Mouse (Mus musculus) forebrain, embryonic 14.5 days (tissue): Measurements from ENCODE around the gene 2310007B03Rik. TPM values are rescaled to one million over a fixed set of nuclear protein-coding genes. Genes with fewer than 3 reads are reported as not detected.

Source experiments
- ATAC-seq: fragments of 200-750 bp; cut with Nextera tagmentation; 2 replicates; pipeline ENCODE4 v1.8.0; 2017; ENCODE audit warnings: mild to moderate bottlenecking, moderate library complexity
- DNase-seq: peaks from one replicate; pipeline ENCODE4 v3.0.0-alpha.2; 2015; ENCODE audit warnings: low spot score
- H3K27ac ChIP-seq: fragments of 300-500 bp; sonication (generic); 2 replicates; pipeline ENCODE4 v1.5.1; 2014; ENCODE audit warnings: low read depth, mild to moderate bottlenecking, control low read depth, low read length, moderate library complexity
- H3K27me3 ChIP-seq: fragments of 300-500 bp; sonication (generic); replicated peaks from 2 replicates; pipeline ENCODE4 v1.6.1; 2014; ENCODE audit warnings: low read length, control low read depth, mixed read lengths; ENCODE audit not compliant: control insufficient read depth, insufficient read depth
- H3K36me3 ChIP-seq: fragments of 300-500 bp; sonication (generic); 2 replicates; pipeline ENCODE4 v1.6.1; 2014; ENCODE audit warnings: low read length, control low read depth; ENCODE audit not compliant: control insufficient read depth, insufficient read depth
- H3K4me1 ChIP-seq: fragments of 300-500 bp; sonication (generic); 2 replicates; pipeline ENCODE4 v1.6.1; 2014; ENCODE audit warnings: antibody characterized with exemption, low read length, control low read depth; ENCODE audit not compliant: control insufficient read depth, insufficient read depth
- H3K4me2 ChIP-seq: fragments of 300-500 bp; sonication (generic); 2 replicates; pipeline ENCODE4 v1.6.1; 2014; ENCODE audit warnings: mild to moderate bottlenecking, control low read depth, low read length
- H3K4me3 ChIP-seq: fragments of 300-500 bp; sonication (generic); 2 replicates; pipeline ENCODE4 v1.5.1; 2014; ENCODE audit warnings: low read depth, low read length, control low read depth
- H3K9ac ChIP-seq: fragments of 300-500 bp; sonication (generic); 2 replicates; pipeline ENCODE4 v1.6.1; 2014; ENCODE audit warnings: mild to moderate bottlenecking, low read length, control low read depth, moderate library complexity
- H3K9me3 ChIP-seq: fragments of 300-500 bp; sonication (generic); replicated peaks from 2 replicates; pipeline ENCODE4 v1.6.1; 2016; ENCODE audit warnings: low read length, control low read depth, mixed read lengths; ENCODE audit not compliant: control insufficient read depth
- WGBS: fragments of 180-500 bp; shearing (Covaris S2); extraction: QIAGEN DNeasy Blood & Tissue Kit; methylation state at CpG from one replicate; pipeline ENCODE4 v1.1.7; 2014; 5-methylcytosine and 5-hydroxymethylcytosine counted together
- polyA plus RNA-seq: library from polyadenylated mRNA; unstranded; fragments of >200 nt; fragmentation: Nextera tagmentation; extraction: Ambion mirVana; gene quantifications from 2 replicates; pipeline ENCODE4 v1.2.1, GENCODE M21; 2014

The 2310007B03Rik gene
- polyA plus RNA-seq, 1 experiment from 2014 or later: 0.10 TPM

- Histone ChIP-seq H3K4me3 (no peak overlapping the region), H3K27ac (no peak overlapping the region), H3K9ac (no peak overlapping the region), H3K4me1 (no peaks in the 10 kb centered on the region), H3K9me3 (no peaks in the 10 kb centered on the region), H3K36me3 (no peaks in the 10 kb centered on the region), H3K27me3 (no peaks in the 10 kb centered on the region), H3K4me2 (no peak overlapping the region)
- peak; percentile 51 for DNase-seq
- ATAC-seq: peak; percentile 67; the same call in 1 of the 2 replicates
- 63% methylated on average over 14 of the region's 14 CpGs for WGBS
These were observed 23.5 kb upstream of the 2310007B03Rik start for GRCm38 (mm10) chr1:93184071-93184828.

- Histone ChIP-seq H3K4me2 (no peak overlapping the region), H3K27ac (no peak overlapping the region), H3K36me3 (no peaks in the 10 kb centered on the region), H3K9ac (no peak overlapping the region), H3K4me1 (no peaks in the 10 kb centered on the region), H3K27me3 (no peaks in the 10 kb centered on the region), H3K9me3 (no peaks in the 10 kb centered on the region), H3K4me3 (no peak overlapping the region)
- WGBS: 94% methylated on average over 7 of the region's 7 CpGs
- DNase-seq (no peak), ATAC-seq (no peak)
These were observed 21.5 kb upstream of the 2310007B03Rik start for GRCm38 (mm10) chr1:93182281-93182680.

- H3K4me1 ChIP-seq: no peaks in the 10 kb centered on the region
- no peak overlapping the region for H3K27ac ChIP-seq
- ATAC-seq (peak; percentile 77), DNase-seq (peak; percentile 64)
- H3K9me3 ChIP-seq: no peaks in the 10 kb centered on the region
- H3K36me3 ChIP-seq: no peaks in the 10 kb centered on the region
- H3K9ac ChIP-seq: peak overlapping the region; percentile 61
- no peaks in the 10 kb centered on the region for H3K27me3 ChIP-seq
- peak overlapping the region; percentile 40 for H3K4me3 ChIP-seq
- 2% methylated on average over 35 of the region's 44 CpGs for WGBS
- peak overlapping the region; percentile 91 for H3K4me2 ChIP-seq
These were observed 16.0 kb upstream of the 2310007B03Rik start for GRCm38 (mm10) chr1:93176525-93177332.

GRCm38 (mm10) chr1:93175849-93176248 lies 15.1 kb upstream of the 2310007B03Rik start:
- no peaks in the 10 kb centered on the region for H3K4me1 ChIP-seq
- H3K27ac ChIP-seq: no peak overlapping the region
- 0 out of 2 replicates have a peak, but pooled peaks have one; percentile 13 for ATAC-seq
- H3K27me3 ChIP-seq: no peaks in the 10 kb centered on the region
- H3K36me3 ChIP-seq: no peaks in the 10 kb centered on the region
- peak overlapping the region; percentile 91 for H3K4me2 ChIP-seq
- 25% methylated on average over 6 of the region's 6 CpGs for WGBS
- DNase-seq: no peak
- no peaks in the 10 kb centered on the region for H3K9me3 ChIP-seq
- H3K4me3 ChIP-seq: no peak overlapping the region
- H3K9ac ChIP-seq: no peak overlapping the region

GRCm38 (mm10) chr1:93174399-93174798 lies 13.7 kb upstream of the 2310007B03Rik start:
- no peak overlapping the region for H3K4me3 ChIP-seq
- H3K4me1 ChIP-seq: no peaks in the 10 kb centered on the region
- peak; percentile 89 for DNase-seq
- 3% methylated on average over 4 of the region's 4 CpGs for WGBS
- H3K9ac ChIP-seq: no peak overlapping the region
- peak; percentile 63 for ATAC-seq
- no peak overlapping the region for H3K27ac ChIP-seq
- no peaks in the 10 kb centered on the region for H3K36me3 ChIP-seq
- no peaks in the 10 kb centered on the region for H3K27me3 ChIP-seq
- H3K4me2 ChIP-seq: no peak overlapping the region
- H3K9me3 ChIP-seq: no peaks in the 10 kb centered on the region

GRCm38 (mm10) chr1:93173665-93174064 lies 12.9 kb upstream of the 2310007B03Rik start:
- no peaks in the 10 kb centered on the region for H3K36me3 ChIP-seq
- no peaks in the 10 kb centered on the region for H3K27me3 ChIP-seq
- H3K4me1 ChIP-seq: no peaks in the 10 kb centered on the region
- H3K9ac ChIP-seq: no peak overlapping the region
- ATAC-seq (no peak), DNase-seq (no peak)
- no peak overlapping the region for H3K27ac ChIP-seq
- H3K9me3 ChIP-seq: no peaks in the 10 kb centered on the region
- H3K4me3 ChIP-seq: no peak overlapping the region
- no peak overlapping the region for H3K4me2 ChIP-seq
- 63% methylated on average over 4 of the region's 4 CpGs for WGBS

- Histone ChIP-seq H3K36me3 (no peaks in the 10 kb centered on the region), H3K4me1 (no peaks in the 10 kb centered on the region), H3K4me3 (no peak within 1 kb of the TSS), H3K9ac (no peak within 1 kb of the TSS), H3K9me3 (no peaks in the 10 kb centered on the region), H3K4me2 (no peak within 1 kb of the TSS), H3K27ac (no peak within 1 kb of the TSS), H3K27me3 (no peaks in the 10 kb centered on the region)
- DNase-seq: no peak
- no peak for ATAC-seq
- WGBS: 42% methylated on average over 10 of the region's 10 CpGs
These were observed 7.6 kb upstream of the 2310007B03Rik start, which contains the start of gene Crocc2 for GRCm38 (mm10) chr1:93168295-93168775. TSS of gene Crocc2 (plus strand) at chr1:93168725.

- Histone ChIP-seq H3K4me2 (no peak overlapping the region), H3K4me1 (no peaks in the 10 kb centered on the region), H3K36me3 (no peaks in the 10 kb centered on the region), H3K9ac (no peak overlapping the region), H3K4me3 (no peak overlapping the region), H3K27ac (no peak overlapping the region), H3K9me3 (no peaks in the 10 kb centered on the region), H3K27me3 (no peaks in the 10 kb centered on the region)
- 92% methylated on average over 11 of the region's 11 CpGs for WGBS
- ATAC-seq: no peak
- no peak for DNase-seq
These were observed 5.8 kb upstream of the 2310007B03Rik start for GRCm38 (mm10) chr1:93166346-93167079.
